Mouse (Mus musculus): Measurements from ENCODE around the gene Gga1. TPM values are rescaled to one million over a fixed set of nuclear protein-coding genes. Genes with fewer than 3 reads are reported as not detected.

Gene Gga1
- polyA plus RNA-seq, 1 experiment from 2014 or later: 54.0 TPM

- peaks cover 30% of the 10 kb centered on the region for H3K36me3 ChIP-seq (ENCODE audit: inconsistent target)
- WGBS (ENCODE audit: missing documents): 0% methylated on average over 17 of the region's 17 CpGs
- peak overlapping the region; percentile 100 for H3K27ac ChIP-seq
- peak overlapping the region; percentile 96 for H3K4me3 ChIP-seq (ENCODE audit: inconsistent target)
- peaks cover 22% of the 10 kb centered on the region for H3K79me2 ChIP-seq (ENCODE audit: inconsistent target)
Measured at GRCm38 (mm10) chr15:78877810-78878390, 910 bp downstream of the Gga1 start.

GRCm38 (mm10) chr15:78878792-78879516 lies 2.0 kb downstream of the Gga1 start:
- Histone ChIP-seq H3K79me2 (ENCODE audit: inconsistent target) (peaks cover 22% of the 10 kb centered on the region), H3K36me3 (ENCODE audit: inconsistent target) (peaks cover 41% of the 10 kb centered on the region), H3K27ac (peak overlapping the region; percentile 100), H3K4me3 (ENCODE audit: inconsistent target) (peak overlapping the region; percentile 96)
- WGBS (ENCODE audit: missing documents): 0% methylated on average over 4 of the region's 7 CpGs

GRCm38 (mm10) chr15:78880432-78880831 lies 3.4 kb downstream of the Gga1 start:
- peak overlapping the region; percentile 100; the same call in 1 of the 2 replicates for H3K27ac ChIP-seq
- H3K4me3 ChIP-seq (ENCODE audit: inconsistent target): no peak overlapping the region
- peaks cover 22% of the 10 kb centered on the region for H3K79me2 ChIP-seq (ENCODE audit: inconsistent target)
- peaks cover 53% of the 10 kb centered on the region for H3K36me3 ChIP-seq (ENCODE audit: inconsistent target)
- WGBS (ENCODE audit: missing documents): 96% methylated on average over 7 of the region's 8 CpGs

GRCm38 (mm10) chr15:78881828-78882227 lies 4.8 kb downstream of the Gga1 start:
- Histone ChIP-seq H3K79me2 (ENCODE audit: inconsistent target) (peaks cover 22% of the 10 kb centered on the region), H3K27ac (no peak overlapping the region), H3K36me3 (ENCODE audit: inconsistent target) (peaks cover 67% of the 10 kb centered on the region), H3K4me3 (ENCODE audit: inconsistent target) (no peak overlapping the region)
- 89% methylated on average over 3 of the region's 3 CpGs for WGBS (ENCODE audit: missing documents)

GRCm38 (mm10) chr15:78889401-78889853 lies 12.4 kb downstream of the Gga1 start:
- peaks cover 87% of the 10 kb centered on the region for H3K36me3 ChIP-seq (ENCODE audit: inconsistent target)
- WGBS (ENCODE audit: missing documents): 83% methylated on average over 12 of the region's 13 CpGs

GRCm38 (mm10) chr15:78892440-78892839 lies 15.4 kb downstream of the Gga1 start:
- Histone ChIP-seq H3K36me3 (ENCODE audit: inconsistent target) (peaks cover 59% of the 10 kb centered on the region), H3K79me2 (ENCODE audit: inconsistent target) (no peaks in the 10 kb centered on the region; the same call in 1 of the 2 replicates), H3K27ac (no peak overlapping the region), H3K4me3 (ENCODE audit: inconsistent target) (no peak overlapping the region)
- WGBS (ENCODE audit: missing documents): 85% methylated on average over 7 of the region's 7 CpGs

More at GRCm38 (mm10) chr15:78889401-78889853, 12.4 kb downstream of the Gga1 start:
- Histone ChIP-seq H3K79me2 (ENCODE audit: inconsistent target) (no peaks in the 10 kb centered on the region), H3K4me3 (ENCODE audit: inconsistent target) (no peak overlapping the region), H3K27ac (no peak overlapping the region)

- 14% methylated on average over 13 of the region's 13 CpGs for WGBS (ENCODE audit: missing documents)
- Histone ChIP-seq H3K27ac (peak overlapping the region; percentile 68), H3K79me2 (ENCODE audit: inconsistent target) (no peaks in the 10 kb centered on the region; the same call in 1 of the 2 replicates), H3K4me3 (ENCODE audit: inconsistent target) (no peak overlapping the region), H3K36me3 (ENCODE audit: inconsistent target) (peaks cover 38% of the 10 kb centered on the region; the same call in 1 of the 2 replicates)
Measured at GRCm38 (mm10) chr15:78894726-78895125, 17.7 kb downstream of the Gga1 start.

GRCm38 (mm10) chr15:78895741-78896140 lies 18.8 kb downstream of the Gga1 start:
- 7% methylated on average over 2 of the region's 2 CpGs for WGBS (ENCODE audit: missing documents)
- Histone ChIP-seq H3K36me3 (ENCODE audit: inconsistent target) (peaks cover 29% of the 10 kb centered on the region; the same call in 1 of the 2 replicates), H3K4me3 (ENCODE audit: inconsistent target) (no peak overlapping the region), H3K27ac (peak overlapping the region; percentile 68), H3K79me2 (ENCODE audit: inconsistent target) (peaks cover 10% of the 10 kb centered on the region)

- Histone ChIP-seq H3K27ac (peak overlapping the region; percentile 68), H3K4me3 (ENCODE audit: inconsistent target) (no peak overlapping the region), H3K79me2 (ENCODE audit: inconsistent target) (peaks cover 14% of the 10 kb centered on the region), H3K36me3 (ENCODE audit: inconsistent target) (peaks cover 25% of the 10 kb centered on the region; the same call in 1 of the 2 replicates)
- WGBS (ENCODE audit: missing documents): 29% methylated on average over 3 of the region's 3 CpGs
Measured at GRCm38 (mm10) chr15:78896149-78896548, 19.2 kb downstream of the Gga1 start.

GRCm38 (mm10) chr15:78897488-78897887 lies 20.5 kb downstream of the Gga1 start:
- peaks cover 28% of the 10 kb centered on the region for H3K79me2 ChIP-seq (ENCODE audit: inconsistent target)
- peaks cover 18% of the 10 kb centered on the region; the same call in 1 of the 2 replicates for H3K36me3 ChIP-seq (ENCODE audit: inconsistent target)
- WGBS (ENCODE audit: missing documents): 98% methylated on average over 4 of the region's 4 CpGs
- H3K4me3 ChIP-seq (ENCODE audit: inconsistent target): no peak overlapping the region
- H3K27ac ChIP-seq: no peak overlapping the region

GRCm38 (mm10) chr15:78898507-78899001 lies 21.6 kb downstream of the Gga1 start:
- Histone ChIP-seq H3K27ac (peak overlapping the region; percentile 43), H3K4me3 (ENCODE audit: inconsistent target) (peak overlapping the region; percentile 31; the same call in 1 of the 2 replicates), H3K36me3 (ENCODE audit: inconsistent target) (peaks cover 16% of the 10 kb centered on the region), H3K79me2 (ENCODE audit: inconsistent target) (peaks cover 32% of the 10 kb centered on the region)
- WGBS (ENCODE audit: missing documents): 17% methylated on average over 6 of the region's 6 CpGs

GRCm38 (mm10) chr15:78899409-78899739 lies 22.4 kb downstream of the Gga1 start, which contains the start of gene Gm49510:
Gm49510 (plus strand) TSS chr15:78899667.
- 0% methylated on average over 4 of the region's 20 CpGs for WGBS (ENCODE audit: missing documents)
- peak within 1 kb of the TSS; percentile 85 for H3K27ac ChIP-seq

GRCm38 (mm10) chr15:78899740-78900584 lies 23.0 kb downstream of the Gga1 start, which contains the start of gene Sh3bp1:
Sh3bp1 (plus strand) TSS chr15:78899768.
- Histone ChIP-seq H3K4me3 (ENCODE audit: inconsistent target) (peak within 1 kb of the TSS; percentile 95), H3K79me2 (ENCODE audit: inconsistent target) (peaks cover 32% of the 10 kb centered on the region), H3K27ac (peak within 1 kb of the TSS; percentile 85), H3K36me3 (ENCODE audit: inconsistent target) (peaks cover 26% of the 10 kb centered on the region)
- WGBS (ENCODE audit: missing documents): under 1% methylated on average over 43 of the region's 47 CpGs

More at GRCm38 (mm10) chr15:78899409-78899739, 22.4 kb downstream of the Gga1 start, which contains the start of gene Gm49510:
- Histone ChIP-seq H3K36me3 (ENCODE audit: inconsistent target) (peaks cover 20% of the 10 kb centered on the region), H3K4me3 (ENCODE audit: inconsistent target) (peak within 1 kb of the TSS; percentile 95), H3K79me2 (ENCODE audit: inconsistent target) (peaks cover 32% of the 10 kb centered on the region)

Measured in macrophage (primary cell).